Mouse (Mus musculus): ENCODE results near the gene Nav2.

DNA sequence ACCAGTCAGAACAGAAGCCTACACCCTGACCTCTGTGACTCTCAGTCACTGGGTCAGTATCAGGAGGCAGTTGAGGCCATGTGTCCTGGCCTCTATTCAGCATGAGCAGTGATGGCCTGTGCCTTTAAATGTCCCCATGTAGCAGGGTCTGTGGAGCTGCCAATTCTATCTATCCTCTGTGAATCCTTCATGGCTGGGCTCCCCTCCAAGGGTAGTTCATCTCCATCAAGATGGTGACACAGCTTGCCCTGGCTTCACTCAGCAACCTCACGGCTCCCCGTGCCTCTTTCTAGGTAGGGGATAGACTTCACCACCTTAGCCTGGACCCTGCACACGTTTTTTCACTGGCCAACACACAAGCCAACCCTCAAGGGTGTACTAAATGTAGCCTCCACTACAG lies 689.3 kb downstream of the Nav2 start:
- no peak for TF ChIP-seq POLR2A (IDR thresholded peaks at IDR 0.05; ENCODE audit: insufficient read depth, low read depth, low read length)
- TF ChIP-seq CTCF (IDR thresholded peaks at IDR 0.05), result no peak

Measured in heart, adult 2 months (tissue).